Mouse (Mus musculus): Measurements from ENCODE around the gene Necap1. TPM values are rescaled to one million over a fixed set of nuclear protein-coding genes. Genes with fewer than 3 reads are reported as not detected.

Gene Necap1
- 98.1 to 106 TPM (median 104 TPM) in 4 replicates for total RNA-seq (2023)

GRCm38 (mm10) chr6:122873871-122874719, at the start of gene Necap1:
Necap1 (plus strand) TSS chr6:122874474.

GRCm38 (mm10) chr6:122855955-122856354, 18.3 kb upstream of the Necap1 start, which contains the start of gene C3ar1:
C3ar1 (minus strand) TSS chr6:122856161.

GRCm38 (mm10) chr6:122921451-122921850, 47.2 kb downstream of the Necap1 start, which contains the start of gene Clec4a1:
Clec4a1 (plus strand) TSS chr6:122921848.

Other genes starting within 250 kb of the Necap1 start
- gene Dppa3, start 248.1 kb upstream of the Necap1 start, total RNA-seq (2023) = not detected in 4 replicates
- not detected in 4 replicates for gene Nanog, start 167.0 kb upstream of the Necap1 start, total RNA-seq (2023)
- gene Slc2a3, start 72.8 kb upstream of the Necap1 start, total RNA-seq (2023) = 45.2 to 48.3 TPM (median 46.5 TPM) in 4 replicates
- gene Foxj2, start 54.6 kb upstream of the Necap1 start, total RNA-seq (2023) = 53.6 to 58.7 TPM (median 57.0 TPM) in 4 replicates
- gene C3ar1, start 18.3 kb upstream of the Necap1 start, total RNA-seq (2023) = not detected in 4 replicates
- 0.47 to 1.5 TPM (median 1.2 TPM) in 4 replicates for gene Clec4a1, start 47.4 kb downstream of the Necap1 start, total RNA-seq (2023)
- 2.6 to 6.2 TPM (median 5.0 TPM) in 4 replicates for gene Clec4a3, start 78.0 kb downstream of the Necap1 start, total RNA-seq (2023)
- not detected in 4 replicates for gene Clec4a4, start 115.9 kb downstream of the Necap1 start, total RNA-seq (2023)
- gene Clec4b1, start 175.5 kb downstream of the Necap1 start, total RNA-seq (2023) = not detected in 4 replicates
- gene Clec4a2, start 232.0 kb downstream of the Necap1 start, total RNA-seq (2023) = 1.5 to 3.7 TPM (median 1.9 TPM) in 4 replicates